8 mouse cellular contexts compared by ENCODE assay signal in genomic region chr12:25248681-25249366, GRCm38 (mm10).
DNase-seq lines count a peak whose midpoint lies in the region; ATAC-seq lines count a peak whose summit lies in the region.

No protein-coding gene starts in this region.

- no peak overlapping the region for H3K4me3 ChIP-seq in intestine, embryonic 15.5 days (replicated peaks)
- H3K4me3 ChIP-seq in intestine, embryonic 16.5 days (ENCODE audit: low read length), result no peak overlapping the region
- H3K4me3 ChIP-seq in embryonic facial prominence, embryonic 15.5 days (replicated peaks), result no peak overlapping the region
- H3K4me3 ChIP-seq in midbrain, embryonic 14.5 days (replicated peaks; ENCODE audit: low read depth, low read length), result no peak overlapping the region

- H3K27ac ChIP-seq in intestine, embryonic 15.5 days, result no peak overlapping the region
- no peak overlapping the region for H3K27ac ChIP-seq in intestine, embryonic 16.5 days (ENCODE audit: low read length)
- no peak overlapping the region for H3K27ac ChIP-seq in embryonic facial prominence, embryonic 15.5 days (replicated peaks)
- H3K27ac ChIP-seq in midbrain, embryonic 14.5 days (replicated peaks; ENCODE audit: low read depth, low read length), result no peak overlapping the region

- peaks cover 10% of the 10 kb centered on the region; the same call in 1 of the 2 replicates for H3K4me1 ChIP-seq in intestine, embryonic 15.5 days (replicated peaks)
- H3K4me1 ChIP-seq in intestine, embryonic 16.5 days (ENCODE audit: control insufficient read depth, insufficient read depth, low read length), result peaks cover 4% of the 10 kb centered on the region; the same call in 1 of the 2 replicates
- H3K4me1 ChIP-seq in embryonic facial prominence, embryonic 15.5 days, result peaks cover 6% of the 10 kb centered on the region; the same call in 1 of the 2 replicates
- H3K4me1 ChIP-seq in midbrain, embryonic 14.5 days (ENCODE audit: control insufficient read depth, insufficient read depth, low read length), result no peaks in the 10 kb centered on the region

- no peak overlapping the region for H3K4me2 ChIP-seq in intestine, embryonic 15.5 days (replicated peaks)
- no peak overlapping the region for H3K4me2 ChIP-seq in intestine, embryonic 16.5 days (ENCODE audit: low read depth, low read length)
- H3K4me2 ChIP-seq in embryonic facial prominence, embryonic 15.5 days (replicated peaks), result peak overlapping the region; percentile 21; the same call in 1 of the 2 replicates
- no peak overlapping the region for H3K4me2 ChIP-seq in midbrain, embryonic 14.5 days (ENCODE audit: low read length)

- H3K36me3 ChIP-seq in intestine, embryonic 15.5 days, result no peaks in the 10 kb centered on the region
- H3K36me3 ChIP-seq in intestine, embryonic 16.5 days (ENCODE audit: control insufficient read depth, insufficient read depth, low read length), result no peaks in the 10 kb centered on the region
- H3K36me3 ChIP-seq in embryonic facial prominence, embryonic 15.5 days, result no peaks in the 10 kb centered on the region
- H3K36me3 ChIP-seq in midbrain, embryonic 14.5 days (ENCODE audit: control insufficient read depth, insufficient read depth, low read length), result no peaks in the 10 kb centered on the region

- 53% methylated on average over 13 of the region's 13 CpGs for WGBS in intestine, embryonic 15.5 days
- WGBS in intestine, embryonic 16.5 days, result 63% methylated on average over 13 of the region's 13 CpGs
- 47% methylated on average over 13 of the region's 13 CpGs for WGBS in embryonic facial prominence, embryonic 15.5 days
- 78% methylated on average over 13 of the region's 13 CpGs for WGBS in midbrain, embryonic 14.5 days

- ATAC-seq in intestine, embryonic 15.5 days, result peak; percentile 26; the same call in 1 of the 2 replicates
- no peak for ATAC-seq in intestine, embryonic 16.5 days
- ATAC-seq in embryonic facial prominence, embryonic 15.5 days (ENCODE audit: insufficient number of reproducible peaks, low FRiP score, low TSS enrichment, low read depth), result no peak
- ATAC-seq in cerebellum, adult (ENCODE audit: insufficient number of reproducible peaks, low FRiP score, low TSS enrichment), result no peak
- no peak for ATAC-seq in midbrain, embryonic 14.5 days (ENCODE audit: low FRiP score, low TSS enrichment)

- H3K27me3 ChIP-seq in intestine, embryonic 15.5 days (replicated peaks), result no peaks in the 10 kb centered on the region
- no peaks in the 10 kb centered on the region for H3K27me3 ChIP-seq in intestine, embryonic 16.5 days (replicated peaks; ENCODE audit: control insufficient read depth, insufficient read depth, low read length)
- H3K27me3 ChIP-seq in embryonic facial prominence, embryonic 15.5 days, result no peaks in the 10 kb centered on the region
- H3K27me3 ChIP-seq in midbrain, embryonic 14.5 days (ENCODE audit: control insufficient read depth, insufficient read depth, low read length), result no peaks in the 10 kb centered on the region

- H3K9me3 ChIP-seq in intestine, embryonic 15.5 days, result no peaks in the 10 kb centered on the region
- 0 out of 2 replicates have a peak, but pooled peaks cover 2% of the 10 kb centered on the region for H3K9me3 ChIP-seq in intestine, embryonic 16.5 days (ENCODE audit: control insufficient read depth, low read length)
- no peaks in the 10 kb centered on the region for H3K9me3 ChIP-seq in embryonic facial prominence, embryonic 15.5 days (replicated peaks)
- H3K9me3 ChIP-seq in midbrain, embryonic 14.5 days (ENCODE audit: control insufficient read depth, low read length), result peaks cover 5% of the 10 kb centered on the region; the same call in 1 of the 2 replicates

- no peak overlapping the region for H3K9ac ChIP-seq in intestine, embryonic 15.5 days
- no peak overlapping the region for H3K9ac ChIP-seq in intestine, embryonic 16.5 days (ENCODE audit: low read depth, low read length)
- no peak overlapping the region for H3K9ac ChIP-seq in embryonic facial prominence, embryonic 15.5 days
- no peak overlapping the region for H3K9ac ChIP-seq in midbrain, embryonic 14.5 days (replicated peaks; ENCODE audit: low read length)

- peak; percentile 71 for DNase-seq in MN1 (ENCODE audit: low spot score)
- peak; percentile 28 for DNase-seq in lung, postnatal 14 days
- DNase-seq in embryo, embryonic 10.5 days (ENCODE audit: low spot score), result no peak
- DNase-seq in midbrain, embryonic 14.5 days, result no peak

Comparison
In these comparisons a context has a peak if more than half of its experiments do, and no peak if none do; other contexts are left out.
1. DNase-seq: peak in MN1 (single experiment) and lung, postnatal 14 days (single experiment); none in embryo, embryonic 10.5 days (single experiment) and midbrain, embryonic 14.5 days (single experiment).